In the genomic region with DNA sequence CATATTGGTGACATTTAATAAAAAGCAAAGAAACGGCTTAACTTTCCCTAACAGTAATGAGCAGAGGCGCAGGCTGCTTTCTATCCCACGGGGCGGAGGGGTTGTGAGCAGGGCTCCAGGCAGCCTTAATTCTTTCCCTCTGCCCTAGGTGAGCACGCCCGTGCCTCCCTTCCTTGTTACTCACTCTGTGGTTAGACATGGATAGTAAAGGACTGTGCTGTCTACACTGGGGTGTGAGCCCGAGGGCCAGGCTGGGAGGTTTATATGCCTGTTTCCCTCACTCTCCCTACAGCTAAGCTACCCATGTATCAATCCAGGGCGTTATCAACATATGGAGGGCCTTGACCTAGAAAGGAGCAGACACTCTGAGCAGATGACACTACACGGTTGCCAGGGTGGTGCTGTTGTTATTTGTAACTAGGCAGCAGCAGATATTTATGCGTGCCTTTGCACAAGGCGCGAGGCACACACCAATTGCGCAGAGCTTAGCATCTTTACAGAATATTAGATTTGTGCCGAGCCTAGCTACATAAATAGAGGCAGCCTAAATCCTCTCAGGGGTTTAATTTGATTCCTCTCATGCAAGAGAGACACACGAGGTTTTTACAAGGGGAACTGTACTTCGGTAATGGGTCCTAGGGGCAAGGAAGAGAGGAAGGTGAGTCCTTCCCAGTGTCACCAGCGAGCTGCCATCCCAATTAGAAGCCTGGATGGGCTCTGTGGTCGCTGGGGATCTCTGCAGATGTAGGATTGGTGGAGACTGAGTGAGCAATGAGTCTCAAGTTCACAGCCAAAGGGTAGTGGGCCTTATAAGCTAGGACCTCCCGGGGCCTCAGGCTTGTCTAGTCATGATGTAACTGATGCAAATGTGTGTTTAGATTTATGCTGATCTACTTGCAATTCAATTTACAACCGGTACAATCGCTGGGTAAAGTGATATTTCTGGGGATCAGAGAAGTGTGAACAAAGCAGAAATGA, we compare ENCODE assay signal across 13 mouse cellular contexts.
DNase-seq lines count a peak whose midpoint lies in the region; ATAC-seq lines count a peak whose summit lies in the region.
"Had no signal": no experiment of that assay in that cellular context is flagged by ENCODE, and none has a peak within 500 bp of the region (broad histone marks: within the 10 kb centered on the region; RNA-seq: fewer than 3 reads in every experiment).

No protein-coding gene starts in this region.

- H3K36me3 ChIP-seq in hindbrain, embryonic 10.5 days = no peaks in the 10 kb centered on the region
- no peaks in the 10 kb centered on the region for H3K36me3 ChIP-seq in hindbrain, embryonic 11.5 days (ENCODE audit: control insufficient read depth, insufficient read depth, low read length)
- H3K36me3 ChIP-seq in neural tube, embryonic 14.5 days (ENCODE audit: control insufficient read depth, insufficient read depth, low read length) = no peaks in the 10 kb centered on the region

- WGBS in hindbrain, embryonic 10.5 days = 76% methylated on average over 21 of the region's 21 CpGs
- 70% methylated on average over 21 of the region's 21 CpGs for WGBS in hindbrain, embryonic 11.5 days
- WGBS in neural tube, embryonic 14.5 days = 48% methylated on average over 21 of the region's 21 CpGs

- H3K27me3 ChIP-seq in hindbrain, embryonic 10.5 days (ENCODE audit: insufficient read depth, poor library complexity, severe bottlenecking) = no peaks in the 10 kb centered on the region
- H3K27me3 ChIP-seq in hindbrain, embryonic 11.5 days (ENCODE audit: control insufficient read depth, insufficient read depth, low read length) = no peaks in the 10 kb centered on the region
- no peaks in the 10 kb centered on the region for H3K27me3 ChIP-seq in neural tube, embryonic 14.5 days (ENCODE audit: control insufficient read depth, insufficient read depth, low read length)
- H3K27me3 ChIP-seq: megakaryocyte, embryonic 14.5 days had no signal

- ATAC-seq in hindbrain, embryonic 11.5 days (ENCODE audit: low FRiP score) = no peak
- peak; percentile 68 for ATAC-seq in neural tube, embryonic 14.5 days (ENCODE audit: low read depth)

- no peak overlapping the region for H3K4me3 ChIP-seq in hindbrain, embryonic 10.5 days
- H3K4me3 ChIP-seq in hindbrain, embryonic 11.5 days (ENCODE audit: low read depth, low read length) = no peak overlapping the region
- no peak overlapping the region for H3K4me3 ChIP-seq in neural tube, embryonic 14.5 days (ENCODE audit: low read depth, low read length)
- H3K4me3 ChIP-seq: megakaryocyte, embryonic 14.5 days had no signal

- H3K4me1 ChIP-seq in hindbrain, embryonic 10.5 days (replicated peaks) = peaks cover 9% of the 10 kb centered on the region
- no peaks in the 10 kb centered on the region for H3K4me1 ChIP-seq in hindbrain, embryonic 11.5 days (replicated peaks; ENCODE audit: control insufficient read depth, insufficient read depth, low read length)
- peaks cover 4% of the 10 kb centered on the region; the same call in 1 of the 2 replicates for H3K4me1 ChIP-seq in neural tube, embryonic 14.5 days (ENCODE audit: control insufficient read depth, insufficient read depth, low read length)
- H3K4me1 ChIP-seq: megakaryocyte, embryonic 14.5 days had no signal

- peak overlapping the region; percentile 40; the same call in 1 of the 2 replicates for H3K27ac ChIP-seq in hindbrain, embryonic 10.5 days
- no peak overlapping the region for H3K27ac ChIP-seq in hindbrain, embryonic 11.5 days (ENCODE audit: low read depth, low read length)
- peak overlapping the region; percentile 40; the same call in 1 of the 2 replicates for H3K27ac ChIP-seq in neural tube, embryonic 14.5 days (ENCODE audit: low read depth, low read length)

- H3K9ac ChIP-seq in hindbrain, embryonic 11.5 days (ENCODE audit: low read depth, low read length) = no peak overlapping the region
- H3K9ac ChIP-seq in neural tube, embryonic 14.5 days (replicated peaks; ENCODE audit: low read depth, low read length) = no peak overlapping the region

- peak; percentile 19 to 70 for DNase-seq in adrenal gland, adult (ENCODE audit: inconsistent age in 2 of 2, low spot score in 1 of 2)
- no peak for DNase-seq in adrenal gland, adult 18-20 months (ENCODE audit: low spot score in 2 of 2)
- DNase-seq in hindbrain, embryonic 10.5 days (ENCODE audit: low spot score) = no peak
- no peak for DNase-seq in hindbrain, embryonic 11.5 days (ENCODE audit: low spot score)
- DNase-seq in layer of hippocampus, adult 9-11 months = peak; percentile 22
- DNase-seq in testis, postnatal 14 days (ENCODE audit: low spot score) = no peak
- no peak for DNase-seq in kidney, adult 18-20 months
- DNase-seq: heart, postnatal 10 days; kidney, adult 8-10 months; lung, adult 2 months; thymus, adult 18-20 months had no signal

- no peaks in the 10 kb centered on the region; the same call in 1 of the 2 replicates for H3K9me3 ChIP-seq in hindbrain, embryonic 10.5 days
- no peaks in the 10 kb centered on the region for H3K9me3 ChIP-seq in hindbrain, embryonic 11.5 days (ENCODE audit: control insufficient read depth, low read length)
- H3K9me3 ChIP-seq in neural tube, embryonic 14.5 days (ENCODE audit: control insufficient read depth, low read length) = no peaks in the 10 kb centered on the region

- H3K4me2 ChIP-seq in hindbrain, embryonic 11.5 days (replicated peaks; ENCODE audit: low read depth, low read length) = no peak overlapping the region
- H3K4me2 ChIP-seq in neural tube, embryonic 14.5 days (ENCODE audit: low read depth, low read length) = no peak overlapping the region

Comparison
In these comparisons a context has a peak if more than half of its experiments do, and no peak if none do; other contexts are left out.
1. DNase-seq: peak in adrenal gland, adult (2 of 2) and layer of hippocampus, adult 9-11 months (single experiment); none in adrenal gland, adult 18-20 months (0 of 2), hindbrain, embryonic 10.5 days (single experiment), hindbrain, embryonic 11.5 days (single experiment), testis, postnatal 14 days (single experiment) and kidney, adult 18-20 months (single experiment).